Mouse (Mus musculus): ENCODE results near the gene Etfrf1.

DNA sequence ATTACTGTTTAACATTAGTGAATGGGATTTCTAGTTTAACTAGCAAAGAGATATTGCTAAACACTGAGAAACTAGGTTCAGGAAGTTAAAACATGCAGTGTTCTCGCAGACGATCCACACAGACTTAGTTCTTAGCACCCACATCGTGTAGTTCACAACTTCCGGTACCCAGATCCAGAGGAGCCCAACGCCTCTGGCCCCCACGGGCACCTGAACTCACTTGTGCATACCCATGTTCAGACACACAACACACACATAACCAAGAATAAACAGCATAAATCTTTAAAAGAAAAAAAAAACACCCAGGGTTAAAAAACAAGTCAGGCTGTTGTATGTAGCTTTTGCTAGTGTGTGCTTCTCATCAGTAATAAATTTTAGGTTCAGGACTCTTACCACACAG is 6.5 kb upstream of the Etfrf1 start:
- TF ChIP-seq CTCF (IDR thresholded peaks at IDR 0.05; ENCODE audit: borderline replicate concordance, extremely low read depth, insufficient read depth, insufficient read length) (no peak), POLR2A (IDR thresholded peaks at IDR 0.05; ENCODE audit: borderline replicate concordance, extremely low read depth, insufficient read depth, insufficient read length, poor library complexity, severe bottlenecking) (no peak)
